Mouse (Mus musculus) G1E (cell line): ENCODE measurements around the gene Gstk1.

Experiments used
- CTCF ChIP-seq: IDR thresholded peaks from 2 replicates; pipeline ENCODE4 v1.5.1; 2012; ENCODE audit warnings: low read depth, low read length, inconsistent platforms, mixed read lengths
- GATA1 ChIP-seq: IDR thresholded peaks from 2 replicates; pipeline ENCODE4 v1.6.1; 2012; ENCODE audit warnings: borderline replicate concordance, low read length, inconsistent platforms, mixed read lengths
- GATA2 ChIP-seq: IDR thresholded peaks from 2 replicates; pipeline ENCODE4 v1.6.1; 2012; ENCODE audit warnings: low read depth, low read length, inconsistent platforms, borderline replicate concordance
- POLR2AphosphoS5 ChIP-seq: IDR thresholded peaks from 2 replicates; pipeline ENCODE4 v1.6.1; 2012; ENCODE audit warnings: low read depth, low read length, inconsistent platforms; ENCODE audit not compliant: insufficient replicate concordance

GRCm38 (mm10) chr6:42247173-42247572, 1.4 kb downstream of the Gstk1 start:
- no peak for TF ChIP-seq GATA2
- TF ChIP-seq CTCF = no peak
- no peak for TF ChIP-seq GATA1
- TF ChIP-seq POLR2AphosphoS5 = no peak
